8 mouse cellular contexts compared by ENCODE assay signal in the genomic region with DNA sequence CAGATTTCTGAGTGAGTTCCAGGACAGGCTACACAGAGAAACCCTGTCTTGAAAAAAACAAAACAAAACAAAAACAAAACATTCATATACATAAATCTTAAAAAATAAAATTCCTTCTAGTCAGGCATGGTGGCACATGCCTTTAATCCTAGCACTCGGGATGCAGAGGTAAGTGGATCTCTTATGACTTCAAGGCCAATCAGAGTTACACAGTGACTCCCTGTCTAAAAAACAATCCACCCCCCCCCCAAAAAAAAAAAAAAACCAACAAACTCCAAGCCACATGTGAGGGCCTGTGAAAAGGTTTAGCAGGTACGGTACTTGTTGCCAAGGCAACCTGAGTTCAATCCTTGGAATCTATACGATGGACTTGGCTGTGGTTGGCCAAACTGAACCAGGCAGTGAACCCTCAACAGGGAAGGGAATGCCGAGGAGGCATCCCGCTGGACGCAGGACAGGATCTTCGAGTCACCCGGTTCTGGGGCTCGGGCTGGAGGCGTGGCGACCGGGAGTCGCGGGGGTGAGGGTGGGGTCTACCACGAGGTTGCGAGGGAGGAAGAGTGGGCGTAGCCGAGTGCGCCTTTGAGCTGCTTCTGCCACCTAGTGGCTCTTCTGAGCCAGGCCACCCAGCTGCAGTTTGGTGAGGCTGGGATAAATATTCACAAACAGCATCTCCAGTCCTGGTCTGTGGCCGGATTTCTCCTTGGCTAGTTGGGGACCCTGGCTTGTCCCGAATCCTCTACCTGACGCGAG. TPM values are rescaled to one million over a fixed set of nuclear protein-coding genes. Genes with fewer than 3 reads are reported as not detected.
A peak's percentile ranks its signal among the peaks of the same experiment; 100 is the strongest.
DNase-seq lines count a peak whose midpoint lies in the region; ATAC-seq and TF ChIP-seq lines count a peak whose summit lies in the region.

No protein-coding gene starts in this region.

- 4% methylated on average over 23 of the region's 23 CpGs for WGBS in forebrain, embryonic 15.5 days
- WGBS in lung, adult 2 months = 2% methylated on average over 23 of the region's 23 CpGs

- peak; percentile 40 for ATAC-seq in G1E (ENCODE audit: extremely low read depth, insufficient number of reproducible peaks, low FRiP score, poor library complexity, severe bottlenecking)
- ATAC-seq in forebrain, embryonic 15.5 days (replicated peaks) = peak; percentile 30
- ATAC-seq in neutrophil, adult 5-6 weeks (ENCODE audit: extremely low read depth, insufficient number of reproducible peaks, low FRiP score, poor library complexity, severe bottlenecking) = peak; percentile 86

- peaks cover 23% of the 10 kb centered on the region for H3K36me3 ChIP-seq in G1E (replicated peaks)
- H3K36me3 ChIP-seq in forebrain, embryonic 15.5 days = peaks cover 8% of the 10 kb centered on the region; the same call in 1 of the 2 replicates

- H3K9ac ChIP-seq in forebrain, embryonic 15.5 days (replicated peaks) = peak overlapping the region; percentile 38; the same call in 1 of the 2 replicates

- peak; percentile 81 for DNase-seq in G1E (ENCODE audit: low spot score)
- peak; percentile 80 for DNase-seq in cerebellum, adult 11 months
- peak; percentile 68 for DNase-seq in heart, postnatal 25 days (ENCODE audit: low spot score)
- peak; percentile 73 to 90 for DNase-seq in layer of hippocampus, adult 18-20 months (ENCODE audit: low spot score in 2 of 2)
- DNase-seq in lung, adult 2 months = peak; percentile 77
- DNase-seq in testis, postnatal 14 days (ENCODE audit: low spot score) = peak; percentile 84

- peaks cover 25% of the 10 kb centered on the region for H3K4me1 ChIP-seq in G1E (ENCODE audit: insufficient read depth, low read depth, low read length)
- peaks cover 22% of the 10 kb centered on the region for H3K4me1 ChIP-seq in forebrain, embryonic 15.5 days
- peaks cover 5% of the 10 kb centered on the region for H3K4me1 ChIP-seq in lung, adult 2 months (ENCODE audit: control insufficient read depth, insufficient read depth, low read length)

- TF ChIP-seq POLR2A in lung, adult 2 months (IDR thresholded peaks at IDR 0.05; ENCODE audit: borderline replicate concordance, extremely low read depth, low read depth, low read length) = no peak

- no peaks in the 10 kb centered on the region for H3K9me3 ChIP-seq in G1E (replicated peaks)
- no peaks in the 10 kb centered on the region for H3K9me3 ChIP-seq in forebrain, embryonic 15.5 days

- TF ChIP-seq CTCF in G1E (IDR thresholded peaks at IDR 0.05; ENCODE audit: low read depth, low read length) = peak; percentile 86
- peak; percentile 98 for TF ChIP-seq CTCF in lung, adult 2 months (IDR thresholded peaks at IDR 0.05; ENCODE audit: insufficient read depth, low read length)

- peaks cover 41% of the 10 kb centered on the region for H3K27me3 ChIP-seq in G1E (ENCODE audit: insufficient read depth, low read length)
- H3K27me3 ChIP-seq in forebrain, embryonic 15.5 days = no peaks in the 10 kb centered on the region

- intact Hi-C loops in heart, postnatal 25 days (cut with DNase I) = loop anchor here (1.0 kb wide), 1 partner anchor 43 kb away; no protein-coding TSS in a partner anchor

- H3K27ac ChIP-seq in forebrain, embryonic 15.5 days (replicated peaks) = peak overlapping the region; percentile 73; the same call in 1 of the 2 replicates

- H3K4me3 ChIP-seq in G1E (ENCODE audit: low read depth, low read length) = peak overlapping the region; percentile 68; the same call in 1 of the 2 replicates
- peak overlapping the region; percentile 37 for H3K4me3 ChIP-seq in forebrain, embryonic 15.5 days
- peak overlapping the region; percentile 36 for H3K4me3 ChIP-seq in lung, adult 2 months (replicated peaks; ENCODE audit: extremely low read depth, low read depth, low read length)

- H3K4me2 ChIP-seq in forebrain, embryonic 15.5 days (replicated peaks) = peak overlapping the region; percentile 63

RNA-seq across cellular contexts. Expression of a gene that starts 15.2 kb away (rescaled TPM):
- total RNA-seq in G1E (2014; fragmentation: Nextera tagmentation) (8.5 and 17.9 TPM in 2 replicates), G1E (2017) (2.4 and 4.4 TPM in 2 replicates)
- polyA plus RNA-seq in G1E (2012) = 18.6 and 21.9 TPM in 2 replicates
- polyA plus RNA-seq in forebrain, embryonic 15.5 days (2015; fragmentation: Nextera tagmentation; extraction: Ambion mirVana) = 7.1 and 8.4 TPM in 2 replicates
- 10 to 100 TPM; 14.8 to 19.4 TPM for total RNA-seq in heart, postnatal 25 days (2021)
- total RNA-seq in layer of hippocampus, adult 18-20 months (2021) = 10 to 100 TPM; 79.8 to 88.1 TPM
- 74.3 and 90.6 TPM in 2 replicates for polyA plus RNA-seq in lung, adult 2 months (2012; rRNA removed)
- 8.8 and 10.5 TPM in 2 replicates for total RNA-seq in neutrophil, adult 5-6 weeks (2017)

RNA-seq across cellular contexts. Expression of a gene that starts 37.8 kb away (rescaled TPM):
- total RNA-seq in G1E (2014; fragmentation: Nextera tagmentation) (14.9 and 49.0 TPM in 2 replicates), G1E (2017) (11.3 and 15.4 TPM in 2 replicates)
- 5.2 and 6.0 TPM in 2 replicates for polyA plus RNA-seq in G1E (2012)
- 10.1 and 10.6 TPM in 2 replicates for polyA plus RNA-seq in forebrain, embryonic 15.5 days (2015; fragmentation: Nextera tagmentation; extraction: Ambion mirVana)
- total RNA-seq in heart, postnatal 25 days (2021) = 10 to 100 TPM; 17.9 to 19.9 TPM
- total RNA-seq in layer of hippocampus, adult 18-20 months (2021) = 10 to 100 TPM; 81.5 to 85.4 TPM
- 9.8 and 11.3 TPM in 2 replicates for polyA plus RNA-seq in lung, adult 2 months (2012; rRNA removed)
- total RNA-seq in neutrophil, adult 5-6 weeks (2017) = 12.8 and 13.6 TPM in 2 replicates

RNA-seq across cellular contexts. Expression of a gene that starts 48.3 kb away (rescaled TPM):
- not detected in 2 replicates for total RNA-seq in G1E (2014; fragmentation: Nextera tagmentation)
- total RNA-seq in G1E (2017) = 0.06 and 0.11 TPM in 2 replicates
- polyA plus RNA-seq in G1E (2012) = 0.01 and 0.02 TPM in 2 replicates
- 0.18 and 0.33 TPM in 2 replicates for polyA plus RNA-seq in forebrain, embryonic 15.5 days (2015; fragmentation: Nextera tagmentation; extraction: Ambion mirVana)
- under 1 TPM; 0.05 to 0.06 TPM for total RNA-seq in heart, postnatal 25 days (2021)
- total RNA-seq in layer of hippocampus, adult 18-20 months (2021) = under 1 TPM; 0.13 to 0.40 TPM
- 0.23 and 0.24 TPM in 2 replicates for polyA plus RNA-seq in lung, adult 2 months (2012; rRNA removed)
- 0.12 TPM in 1 of 2 replicates, not detected in the other for total RNA-seq in neutrophil, adult 5-6 weeks (2017)

Comparison
In these comparisons a context has a peak if more than half of its experiments do, and no peak if none do; other contexts are left out.
1. Peak in every context shown above with its lines: DNase-seq, ATAC-seq, H3K4me3 ChIP-seq and H3K27ac ChIP-seq.
2. ATAC-seq: peak in every context shown above with its lines; median percentile 86 in neutrophil, adult 5-6 weeks; 40 in G1E; 30 in forebrain, embryonic 15.5 days.